Mouse (Mus musculus) spleen, adult 18-20 months (tissue): Measurements from ENCODE around the gene B230307C23Rik.
"Not testable (repeated sequence)": the region's sequence is repeated elsewhere in the genome, so short reads cannot be mapped to it uniquely, and the experiment has no call there.

Experiments
- DNase-seq, 2 experiments: peaks; one replicate each; pipeline ENCODE4 v3.0.0; 2022; ENCODE audit warnings: mixed read lengths in 2 of 2

B230307C23Rik gene

DNA sequence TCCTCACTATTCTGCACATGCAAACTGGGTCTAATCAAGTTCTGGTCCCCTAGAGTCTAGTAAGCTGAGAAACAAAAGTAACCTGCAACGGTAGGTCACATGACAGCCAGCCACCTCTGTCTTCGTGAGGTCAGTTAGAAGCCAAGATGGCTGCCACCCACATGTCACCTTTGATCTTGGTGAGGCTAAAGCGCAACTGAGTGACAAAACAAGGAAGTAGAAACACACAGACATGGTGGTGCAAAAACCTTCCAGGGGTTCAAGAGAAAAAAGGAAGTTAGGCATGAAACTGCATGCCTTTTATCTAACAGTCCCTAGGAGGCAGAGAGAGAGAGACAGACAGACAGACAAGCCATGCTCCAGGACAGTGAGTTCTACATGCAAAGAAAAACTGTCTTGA is 25.0 kb downstream of the B230307C23Rik start:
- DNase-seq = no peak

DNA sequence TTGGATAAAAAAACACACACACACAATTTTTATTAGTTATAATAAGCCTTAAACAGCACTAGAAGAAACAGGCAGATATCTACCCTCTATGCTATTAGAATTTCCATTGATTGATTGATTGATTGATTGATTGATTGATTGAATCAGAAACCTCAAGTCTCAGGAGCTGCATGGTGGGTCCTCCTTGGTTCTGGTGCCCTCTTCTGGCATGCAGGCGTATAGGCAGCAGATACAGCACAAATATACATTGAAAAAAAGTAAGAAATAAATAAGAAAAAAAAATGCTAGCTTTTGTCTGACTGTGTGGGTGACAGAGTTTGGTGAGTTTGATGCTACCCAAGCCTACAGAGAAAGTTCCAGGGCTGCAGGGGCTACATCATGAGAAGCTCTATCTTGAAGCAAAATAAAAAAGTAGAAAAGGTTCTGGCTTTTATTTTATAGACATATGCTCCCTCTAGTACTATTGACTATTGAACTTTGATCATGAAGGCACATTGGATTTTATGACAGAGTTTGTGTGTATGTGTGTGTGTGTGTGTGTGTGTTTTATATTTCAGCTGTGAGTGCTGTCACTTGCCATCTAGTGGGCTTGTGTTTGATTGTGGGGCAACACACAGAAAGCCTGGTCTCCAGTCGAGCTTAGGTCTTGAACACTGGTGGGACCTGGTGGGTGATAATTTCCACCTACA is 25.7 kb downstream of the B230307C23Rik start:
- DNase-seq = no peak

DNA sequence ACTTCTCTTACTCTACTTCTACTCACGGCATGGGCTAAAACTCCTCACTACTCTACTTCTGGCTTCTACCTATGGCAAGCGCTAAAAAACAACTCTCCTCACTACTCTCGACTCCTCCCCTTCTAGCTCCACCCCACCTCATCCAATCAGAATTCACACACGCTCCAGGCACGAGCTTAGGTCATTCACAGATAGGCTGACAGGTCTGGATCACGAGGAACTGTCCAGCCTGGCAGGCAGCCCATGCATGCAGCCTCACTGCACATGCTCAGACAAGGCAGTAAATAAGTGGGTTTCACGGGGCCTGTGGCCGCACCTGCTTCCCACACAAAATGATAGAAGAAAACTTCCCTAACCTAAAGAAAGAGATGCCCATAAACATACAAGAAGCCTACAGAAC is 29.1 kb downstream of the B230307C23Rik start:
- not testable (repeated sequence) for DNase-seq

GRCm38 (mm10) chr16:98034971-98035370 is 37.9 kb downstream of the B230307C23Rik start:
- not testable (repeated sequence) for DNase-seq

- DNase-seq = no peak
These were observed 44.6 kb downstream of the B230307C23Rik start for GRCm38 (mm10) chr16:98041676-98042075.

DNA sequence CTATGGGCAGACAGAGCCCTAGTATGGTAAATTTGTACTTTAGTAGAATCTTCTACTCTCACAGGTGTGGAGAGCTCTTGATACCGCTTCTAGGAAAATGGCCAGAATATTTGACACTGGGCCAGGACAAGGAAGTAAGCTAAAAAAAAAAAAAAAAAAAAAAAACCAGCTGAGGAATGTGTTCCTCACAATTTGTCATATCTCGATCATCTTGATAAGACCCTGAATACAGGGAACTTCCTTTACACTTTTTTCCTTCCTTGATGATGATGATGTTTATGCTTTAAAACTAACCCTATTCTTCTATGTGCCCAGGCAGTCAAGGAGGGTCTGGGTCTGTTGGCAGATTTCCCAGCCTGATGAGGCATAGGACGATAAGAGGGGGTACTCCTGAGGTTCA is 82.3 kb downstream of the B230307C23Rik start:
- not testable (repeated sequence) for DNase-seq

GRCm38 (mm10) chr16:98081140-98081539 is 84.0 kb downstream of the B230307C23Rik start:
- not testable (repeated sequence) for DNase-seq
